Mouse (Mus musculus): ENCODE results near the gene Lrrc52.

- TF ChIP-seq CTCF (IDR thresholded peaks at IDR 0.05; ENCODE audit: low read depth): no peak
- TF ChIP-seq EP300 (IDR thresholded peaks at IDR 0.05; ENCODE audit: low read depth): no peak
These were observed 31.0 kb upstream of the Lrrc52 start for GRCm38 (mm10) chr1:167497560-167497959.
